Mouse (Mus musculus) hindbrain, postnatal 0 days (tissue): ENCODE measurements around the gene Lbp. TPM values are rescaled to one million over a fixed set of nuclear protein-coding genes. Genes with fewer than 3 reads are reported as not detected.

Experiments
- ATAC-seq: fragments of 200-750 bp; cut with Nextera tagmentation; 2 replicates; pipeline ENCODE4 v1.8.0; 2017; ENCODE audit warnings: mild to moderate bottlenecking, moderate TSS enrichment, moderate library complexity
- DNase-seq: peaks from one replicate; pipeline ENCODE4 v3.0.0-alpha.2; 2015; ENCODE audit warnings: low spot score
- H3K27ac ChIP-seq: fragments of 300-500 bp; sonication (generic); 2 replicates; pipeline ENCODE4 v1.5.1; 2014; ENCODE audit warnings: mild to moderate bottlenecking
- H3K27me3 ChIP-seq: fragments of 300-500 bp; sonication (generic); 2 replicates; pipeline ENCODE4 v1.6.1; 2014; ENCODE audit warnings: low read length, mixed read lengths; ENCODE audit not compliant: insufficient read depth
- H3K36me3 ChIP-seq: fragments of 300-500 bp; sonication (generic); 2 replicates; pipeline ENCODE4 v1.6.1; 2014; ENCODE audit warnings: low read length, mixed read lengths; ENCODE audit not compliant: insufficient read depth
- H3K4me1 ChIP-seq: fragments of 300-500 bp; sonication (generic); 2 replicates; pipeline ENCODE4 v1.6.1; 2014; ENCODE audit warnings: antibody characterized with exemption, low read length, mixed read lengths; ENCODE audit not compliant: insufficient read depth
- H3K4me2 ChIP-seq: fragments of 300-500 bp; sonication (generic); 2 replicates; pipeline ENCODE4 v1.6.1; 2014; ENCODE audit warnings: low read depth, mild to moderate bottlenecking, low read length, moderate library complexity, mixed read lengths
- H3K4me3 ChIP-seq: fragments of 300-500 bp; sonication (generic); 2 replicates; pipeline ENCODE4 v1.5.1; 2014; ENCODE audit warnings: low read length
- H3K9ac ChIP-seq: fragments of 300-500 bp; sonication (generic); replicated peaks from 2 replicates; pipeline ENCODE4 v1.6.1; 2014; ENCODE audit warnings: mild to moderate bottlenecking, low read length, moderate library complexity, mixed read lengths
- H3K9me3 ChIP-seq: fragments of 300-500 bp; sonication (generic); 2 replicates; pipeline ENCODE4 v1.6.1; 2016; ENCODE audit warnings: low read length, mixed read lengths
- CTCF ChIP-seq: IDR thresholded peaks from 2 replicates; pipeline ENCODE4 v1.5.1; 2016; ENCODE audit warnings: antibody characterized with exemption, control low read depth, low read depth
- WGBS: fragments of 180-500 bp; shearing (Covaris S2); extraction: QIAGEN DNeasy Blood & Tissue Kit; methylation state at CpG from one replicate; pipeline ENCODE4 v1.1.7; 2014; 5-methylcytosine and 5-hydroxymethylcytosine counted together
- polyA plus RNA-seq: library from polyadenylated mRNA; unstranded; fragments of >200 nt; fragmentation: Nextera tagmentation; extraction: Ambion mirVana; gene quantifications from 2 replicates; pipeline ENCODE4 v1.2.1, GENCODE M21; 2015
- total RNA-seq: library from RNA; depleted of rRNA; stranded (reverse); fragments of >200 nt; gene quantifications from 2 replicates; pipeline ENCODE4 v1.2.3, GENCODE M21; 2014

The Lbp gene
- total and polyA plus RNA-seq, 2 experiments from 2014 or later, result 10.3 to 10.4 TPM

DNA sequence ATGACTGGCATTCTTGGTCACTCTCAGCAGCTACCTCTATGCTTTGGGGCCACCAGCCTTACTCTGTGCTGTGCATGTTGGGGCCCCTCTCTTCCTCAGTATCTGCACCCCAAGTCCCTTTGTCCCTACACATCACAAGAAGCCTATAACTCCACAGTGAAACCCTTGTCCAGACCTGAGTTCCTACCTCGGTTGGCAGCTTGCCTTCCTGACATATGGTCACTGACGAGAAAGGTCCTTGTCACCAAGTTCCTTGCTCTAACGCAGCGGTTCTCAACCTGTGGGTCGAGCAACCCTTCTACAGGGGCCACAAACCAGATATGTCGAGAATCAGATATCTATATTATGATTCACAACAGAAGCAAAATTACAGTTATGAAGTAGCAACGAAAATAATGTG lies 23.2 kb upstream of the Lbp start:
- no peak overlapping the region for H3K4me2 ChIP-seq
- ATAC-seq (no peak), DNase-seq (no peak)
- no peak for TF ChIP-seq CTCF
- H3K36me3 ChIP-seq, result no peaks in the 10 kb centered on the region
- H3K4me1 ChIP-seq, result no peaks in the 10 kb centered on the region
- H3K9ac ChIP-seq, result no peak overlapping the region
- no peaks in the 10 kb centered on the region for H3K9me3 ChIP-seq
- H3K4me3 ChIP-seq, result no peak overlapping the region
- no peak overlapping the region for H3K27ac ChIP-seq
- 70% methylated on average over 7 of the region's 7 CpGs for WGBS
- no peaks in the 10 kb centered on the region for H3K27me3 ChIP-seq

DNA sequence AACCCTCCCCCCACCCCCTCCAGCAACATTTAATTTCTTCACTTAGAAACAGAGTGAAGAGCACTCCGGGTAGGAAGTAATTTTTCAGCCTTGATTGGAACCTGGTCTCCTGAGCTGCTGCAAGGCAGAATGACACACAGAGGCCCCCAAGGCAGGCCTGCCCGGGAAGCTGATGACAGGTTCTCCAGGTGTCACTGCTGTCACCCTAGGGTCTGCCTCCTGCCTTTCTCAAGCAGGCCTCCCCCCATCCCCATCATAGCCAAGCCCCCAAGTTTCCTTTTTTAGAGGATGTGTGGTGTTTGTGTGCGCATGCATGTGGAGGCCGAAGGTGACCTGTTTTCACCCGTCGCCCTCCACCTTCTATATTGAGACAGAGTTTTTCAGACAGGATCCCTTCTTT lies 22.5 kb upstream of the Lbp start:
- TF ChIP-seq CTCF, result no peak
- no peaks in the 10 kb centered on the region for H3K9me3 ChIP-seq
- ATAC-seq (no peak), DNase-seq (no peak)
- no peak overlapping the region for H3K4me3 ChIP-seq
- H3K4me1 ChIP-seq, result no peaks in the 10 kb centered on the region
- H3K9ac ChIP-seq, result no peak overlapping the region
- H3K4me2 ChIP-seq, result no peak overlapping the region
- WGBS, result 85% methylated on average over 6 of the region's 6 CpGs
- H3K36me3 ChIP-seq, result no peaks in the 10 kb centered on the region
- no peak overlapping the region for H3K27ac ChIP-seq
- no peaks in the 10 kb centered on the region for H3K27me3 ChIP-seq

DNA sequence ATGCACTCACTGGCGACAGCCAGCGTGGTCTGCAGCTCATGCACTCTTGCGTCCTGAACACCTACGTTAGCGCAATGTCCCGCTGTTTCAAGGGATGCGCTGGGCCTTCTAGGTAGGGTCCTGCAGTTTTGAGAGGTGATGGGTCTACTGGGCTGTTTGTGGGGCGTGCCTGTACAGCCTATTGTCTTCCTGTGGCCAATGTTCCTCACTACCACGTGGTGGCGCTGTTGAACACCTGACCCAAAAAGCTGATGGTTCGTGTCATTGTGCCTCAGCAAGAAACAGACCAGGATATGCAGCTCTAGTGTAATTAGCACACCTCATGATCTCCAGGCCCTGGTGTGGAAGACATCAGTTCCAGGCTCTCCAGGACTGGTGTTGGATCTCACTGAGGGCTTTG lies 21.7 kb upstream of the Lbp start:
- no peaks in the 10 kb centered on the region for H3K27me3 ChIP-seq
- no peak overlapping the region for H3K4me2 ChIP-seq
- H3K4me1 ChIP-seq, result no peaks in the 10 kb centered on the region
- no peaks in the 10 kb centered on the region for H3K36me3 ChIP-seq
- no peak overlapping the region for H3K27ac ChIP-seq
- TF ChIP-seq CTCF, result peak; percentile 90
- H3K9ac ChIP-seq, result no peak overlapping the region
- WGBS, result 22% methylated on average over 11 of the region's 11 CpGs
- H3K9me3 ChIP-seq, result no peaks in the 10 kb centered on the region
- ATAC-seq (peak; percentile 69), DNase-seq (peak; percentile 72)
- no peak overlapping the region for H3K4me3 ChIP-seq

DNA sequence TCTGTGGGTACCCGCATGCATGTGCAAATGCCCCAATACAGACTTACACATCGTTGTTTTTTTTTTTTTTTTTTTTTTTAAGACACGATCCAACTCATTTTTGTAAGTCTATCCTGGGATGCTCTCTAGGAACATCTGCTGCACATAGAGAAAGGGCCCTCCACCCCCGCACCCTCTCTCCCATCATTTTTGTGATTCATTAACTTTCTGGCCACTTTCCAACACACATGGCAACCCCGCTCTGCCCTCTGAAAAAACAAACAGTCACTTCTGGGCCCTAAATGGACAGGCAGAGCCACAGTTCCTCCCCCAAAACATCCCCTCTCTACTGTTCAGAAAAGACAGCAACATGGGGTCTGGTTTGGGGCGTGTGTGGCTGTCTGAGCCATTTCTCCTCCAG lies 20.6 kb upstream of the Lbp start:
- ATAC-seq (no peak), DNase-seq (peak; percentile 28)
- Histone ChIP-seq H3K27ac (no peak overlapping the region), H3K36me3 (no peaks in the 10 kb centered on the region), H3K4me2 (no peak overlapping the region), H3K27me3 (no peaks in the 10 kb centered on the region), H3K9me3 (no peaks in the 10 kb centered on the region), H3K4me3 (no peak overlapping the region), H3K4me1 (no peaks in the 10 kb centered on the region), H3K9ac (no peak overlapping the region)
- 43% methylated on average over 6 of the region's 6 CpGs for WGBS
- no peak for TF ChIP-seq CTCF

DNA sequence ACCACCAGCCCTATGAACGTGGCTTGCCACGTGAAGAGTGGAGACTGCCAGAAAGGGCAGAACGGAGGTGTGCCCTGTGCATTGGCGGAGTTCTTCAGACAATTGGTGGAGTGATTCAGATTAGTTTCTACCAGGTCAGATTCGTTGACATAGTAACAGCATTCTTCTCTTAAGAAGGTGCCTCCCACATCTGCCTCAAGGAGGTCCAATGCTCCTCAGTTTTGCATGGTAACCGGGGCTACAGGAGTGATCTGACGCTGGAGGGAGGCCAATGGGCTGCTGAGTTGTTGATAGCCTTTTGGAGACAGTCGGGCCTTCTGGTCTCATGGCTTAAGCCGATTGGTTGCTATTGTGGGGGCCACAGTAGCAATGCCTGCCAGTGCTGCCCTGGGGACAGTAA lies 10.6 kb upstream of the Lbp start:
- Histone ChIP-seq H3K9ac (no peak overlapping the region), H3K4me2 (no peak overlapping the region), H3K36me3 (no peaks in the 10 kb centered on the region), H3K9me3 (no peaks in the 10 kb centered on the region), H3K27ac (no peak overlapping the region), H3K4me3 (no peak overlapping the region), H3K4me1 (no peaks in the 10 kb centered on the region), H3K27me3 (no peaks in the 10 kb centered on the region)
- no peak for TF ChIP-seq CTCF
- peak; percentile 69; the same call in 1 of the 2 replicates for ATAC-seq
- DNase-seq, result peak; percentile 45
- 42% methylated on average over 9 of the region's 9 CpGs for WGBS

GRCm38 (mm10) chr2:158299203-158299602 lies 7.1 kb upstream of the Lbp start:
- Histone ChIP-seq H3K4me3 (no peak overlapping the region), H3K9ac (no peak overlapping the region), H3K27me3 (no peaks in the 10 kb centered on the region), H3K36me3 (no peaks in the 10 kb centered on the region), H3K9me3 (no peaks in the 10 kb centered on the region), H3K4me2 (no peak overlapping the region), H3K27ac (no peak overlapping the region), H3K4me1 (no peaks in the 10 kb centered on the region)
- ATAC-seq (no peak), DNase-seq (no peak)
- 44% methylated on average over 3 of the region's 3 CpGs for WGBS
- no peak for TF ChIP-seq CTCF

DNA sequence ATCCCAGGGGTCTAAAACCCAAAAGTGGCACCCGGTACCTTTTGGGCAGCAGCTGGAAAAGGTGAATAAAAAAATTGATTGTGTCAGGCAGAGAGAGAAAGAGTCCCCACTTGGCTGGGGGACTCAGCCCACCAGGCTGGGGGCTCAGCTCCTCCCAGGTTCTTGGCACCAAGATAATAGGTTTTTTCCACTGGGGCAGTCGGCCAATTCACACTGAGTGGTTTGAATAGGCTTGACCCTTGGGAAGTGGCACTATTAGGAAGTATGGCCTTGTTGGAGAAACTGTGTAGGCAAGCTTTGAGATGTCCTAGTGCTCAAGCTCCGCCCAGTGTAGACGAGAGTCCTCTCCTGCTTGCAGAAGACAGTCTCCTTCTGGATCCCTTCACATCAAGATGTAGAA lies 6.6 kb upstream of the Lbp start:
- no peaks in the 10 kb centered on the region for H3K36me3 ChIP-seq
- WGBS, result 30% methylated on average over 4 of the region's 4 CpGs
- no peaks in the 10 kb centered on the region for H3K27me3 ChIP-seq
- H3K4me3 ChIP-seq, result no peak overlapping the region
- H3K9me3 ChIP-seq, result no peaks in the 10 kb centered on the region
- H3K4me2 ChIP-seq, result no peak overlapping the region
- no peak overlapping the region for H3K27ac ChIP-seq
- no peak overlapping the region for H3K9ac ChIP-seq
- no peaks in the 10 kb centered on the region for H3K4me1 ChIP-seq
- TF ChIP-seq CTCF, result no peak
- 0 out of 2 replicates have a peak, but pooled peaks have one; percentile 12 for ATAC-seq
- peak; percentile 42 for DNase-seq
